Mouse (Mus musculus): ENCODE data around the gene Entpd1. TPM values are rescaled to one million over a fixed set of nuclear protein-coding genes. Genes with fewer than 3 reads are reported as not detected.
"Not testable (repeated sequence)": the region's sequence is repeated elsewhere in the genome, so short reads cannot be mapped to it uniquely, and the experiment has no call there.

Entpd1 gene
- polyA plus RNA-seq, 1 experiment: 13.1 TPM

GRCm38 (mm10) chr19:40621616-40622015 lies 9.4 kb downstream of the Entpd1 start:
- DNase-seq (ENCODE audit: extremely low spot score in 1 of 2, low spot score in 1 of 2): not testable (repeated sequence)

GRCm38 (mm10) chr19:40625935-40626334 lies 13.8 kb downstream of the Entpd1 start:
- no peak for DNase-seq (ENCODE audit: extremely low spot score in 1 of 2, low spot score in 1 of 2)

- DNase-seq (ENCODE audit: extremely low spot score in 1 of 2, low spot score in 1 of 2): no peak
These were observed 16.8 kb downstream of the Entpd1 start for GRCm38 (mm10) chr19:40628950-40629349.

- DNase-seq (ENCODE audit: extremely low spot score in 1 of 2, low spot score in 1 of 2): peak; percentile 57 to 82
These were observed 17.9 kb downstream of the Entpd1 start for GRCm38 (mm10) chr19:40630096-40630495.

GRCm38 (mm10) chr19:40630606-40631005 lies 18.4 kb downstream of the Entpd1 start:
- peak in 1 of 2 experiments; percentile 46 for DNase-seq (ENCODE audit: extremely low spot score in 1 of 2, low spot score in 1 of 2)

- DNase-seq (ENCODE audit: extremely low spot score in 1 of 2, low spot score in 1 of 2): no peak
These were observed 20.0 kb downstream of the Entpd1 start for GRCm38 (mm10) chr19:40632193-40632592.

GRCm38 (mm10) chr19:40632668-40633067 lies 20.5 kb downstream of the Entpd1 start:
- DNase-seq (ENCODE audit: extremely low spot score in 1 of 2, low spot score in 1 of 2): no peak

GRCm38 (mm10) chr19:40633144-40633543 lies 21.0 kb downstream of the Entpd1 start:
- no peak for DNase-seq (ENCODE audit: extremely low spot score in 1 of 2, low spot score in 1 of 2)

GRCm38 (mm10) chr19:40637091-40637490 lies 24.9 kb downstream of the Entpd1 start:
- DNase-seq (ENCODE audit: extremely low spot score in 1 of 2, low spot score in 1 of 2): no peak

- DNase-seq (ENCODE audit: extremely low spot score in 1 of 2, low spot score in 1 of 2): no peak
These were observed 25.4 kb downstream of the Entpd1 start for GRCm38 (mm10) chr19:40637601-40638000.

GRCm38 (mm10) chr19:40638582-40638981 lies 26.4 kb downstream of the Entpd1 start:
- DNase-seq (ENCODE audit: extremely low spot score in 1 of 2, low spot score in 1 of 2): no peak

- no peak for DNase-seq (ENCODE audit: extremely low spot score in 1 of 2, low spot score in 1 of 2)
These were observed 27.7 kb downstream of the Entpd1 start for GRCm38 (mm10) chr19:40639729-40640304.

- DNase-seq (ENCODE audit: extremely low spot score in 1 of 2, low spot score in 1 of 2): no peak
These were observed 28.6 kb downstream of the Entpd1 start for GRCm38 (mm10) chr19:40640799-40641198.

- DNase-seq (ENCODE audit: extremely low spot score in 1 of 2, low spot score in 1 of 2): no peak
These were observed 31.7 kb downstream of the Entpd1 start for GRCm38 (mm10) chr19:40643846-40644245.

GRCm38 (mm10) chr19:40646379-40646778 lies 34.2 kb downstream of the Entpd1 start:
- no peak for DNase-seq (ENCODE audit: extremely low spot score in 1 of 2, low spot score in 1 of 2)

- DNase-seq (ENCODE audit: extremely low spot score in 1 of 2, low spot score in 1 of 2): no peak
These were observed 35.4 kb downstream of the Entpd1 start for GRCm38 (mm10) chr19:40647319-40648158.

- DNase-seq (ENCODE audit: extremely low spot score in 1 of 2, low spot score in 1 of 2): no peak
These were observed 37.9 kb downstream of the Entpd1 start for GRCm38 (mm10) chr19:40650090-40650489.

GRCm38 (mm10) chr19:40656207-40656606 lies 44.0 kb downstream of the Entpd1 start:
- DNase-seq (ENCODE audit: extremely low spot score in 1 of 2, low spot score in 1 of 2): no peak

- DNase-seq (ENCODE audit: extremely low spot score in 1 of 2, low spot score in 1 of 2): no peak
These were observed 46.1 kb downstream of the Entpd1 start for GRCm38 (mm10) chr19:40658281-40658680.

- no peak for DNase-seq (ENCODE audit: extremely low spot score in 1 of 2, low spot score in 1 of 2)
These were observed 46.8 kb downstream of the Entpd1 start for GRCm38 (mm10) chr19:40658935-40659334.

- no peak for DNase-seq (ENCODE audit: extremely low spot score in 1 of 2, low spot score in 1 of 2)
These were observed 47.7 kb downstream of the Entpd1 start for GRCm38 (mm10) chr19:40659651-40660478.
